Mouse (Mus musculus) heart, adult 2 months (tissue): Measurements from ENCODE around the gene Olfr1444. TPM values are rescaled to one million over a fixed set of nuclear protein-coding genes. Genes with fewer than 3 reads are reported as not detected.
A peak's percentile ranks its signal among the peaks of the same experiment; 100 is the strongest.

Experiments
- DNase-seq, 2 experiments: peaks; one replicate each; pipeline ENCODE4 v3.0.0; 2021
- H3K27ac ChIP-seq: fragments of 200-600 bp; 2 replicates; pipeline ENCODE4 v1.8.1; 2022
- H3K27me3 ChIP-seq: fragments of 200-500 bp; 2 replicates; pipeline ENCODE4 v1.6.1; 2012; ENCODE audit warnings: mild to moderate bottlenecking, low read length, inconsistent platforms, mixed read lengths; ENCODE audit not compliant: control insufficient read depth, insufficient read depth
- H3K36me3 ChIP-seq: fragments of 200-500 bp; 2 replicates; pipeline ENCODE4 v1.6.1; 2012; ENCODE audit warnings: low read length, inconsistent platforms; ENCODE audit not compliant: control insufficient read depth, insufficient read depth
- H3K4me1 ChIP-seq: fragments of 200-500 bp; 2 replicates; pipeline ENCODE4 v1.6.1; 2011; ENCODE audit warnings: low read length; ENCODE audit not compliant: control insufficient read depth, insufficient read depth
- H3K4me3 ChIP-seq: fragments of 200-600 bp; 2 replicates; pipeline ENCODE4 v1.8.1; 2022
- H3K79me2 ChIP-seq: fragments of 200-500 bp; replicated peaks from 2 replicates; pipeline ENCODE4 v1.6.1; 2012; ENCODE audit warnings: mild to moderate bottlenecking, inconsistent platforms, low read length, moderate library complexity, mixed read lengths; ENCODE audit not compliant: control insufficient read depth, insufficient read depth
- H3K9ac ChIP-seq: fragments of 200-500 bp; 2 replicates; pipeline ENCODE4 v1.6.1; 2012; ENCODE audit warnings: low read depth, mild to moderate bottlenecking, control low read depth, inconsistent platforms, low read length, mixed read lengths
- CTCF ChIP-seq: fragments of 200-600 bp; IDR thresholded peaks from 2 replicates; pipeline ENCODE4 v1.8.1; 2022; ENCODE audit warnings: antibody characterized with exemption, mild to moderate bottlenecking, moderate library complexity
- EP300 ChIP-seq: fragments of 200-500 bp; IDR thresholded peaks from 2 replicates; pipeline ENCODE4 v1.6.1; 2011; ENCODE audit warnings: low read depth, low read length, control low read depth; ENCODE audit not compliant: insufficient read depth
- POLR2A ChIP-seq: fragments of 200-500 bp; IDR thresholded peaks from 2 replicates; pipeline ENCODE4 v1.6.1; 2011; ENCODE audit warnings: mild to moderate bottlenecking, low read depth, low read length, control low read depth; ENCODE audit not compliant: insufficient read depth
- WGBS: fragments of 180-500 bp; shearing (Covaris S2); methylation state at CpG from one replicate; pipeline ENCODE4 v1.1.7; 2018; 5-methylcytosine and 5-hydroxymethylcytosine counted together
- intact Hi-C: fragments of 180-260 bp; cut with DNase I; formaldehyde crosslinking; loops from one replicate; pipeline ENCODE4 v1.15.1; 2025
- polyA plus RNA-seq: library from polyadenylated mRNA; depleted of rRNA; stranded (reverse); fragments of >200 nt; gene quantifications from 2 replicates; pipeline ENCODE4 v1.2.3, GENCODE M21; 2012
- total RNA-seq, 2 experiments: library from RNA; stranded (reverse); gene quantifications; 2 replicates each; pipeline ENCODE4 v1.2.3; 2021

Olfr1444 gene
- total and polyA plus RNA-seq, 3 experiments = not detected

GRCm38 (mm10) chr19:12830823-12831430, 26.2 kb upstream of the Olfr1444 start:
- no peak overlapping the region for H3K4me3 ChIP-seq
- TF ChIP-seq CTCF (no peak), EP300 (no peak), POLR2A (no peak)
- H3K4me1 ChIP-seq = no peaks in the 10 kb centered on the region
- DNase-seq = no peak
- H3K79me2 ChIP-seq = no peaks in the 10 kb centered on the region
- intact Hi-C loops = no loop called here
- H3K27ac ChIP-seq = no peak overlapping the region
- H3K27me3 ChIP-seq = no peaks in the 10 kb centered on the region
- H3K9ac ChIP-seq = no peak overlapping the region
- H3K36me3 ChIP-seq = no peaks in the 10 kb centered on the region
- WGBS = 51% methylated on average over 2 of the region's 2 CpGs

- no peak overlapping the region for H3K27ac ChIP-seq
- DNase-seq = no peak
- H3K9ac ChIP-seq = no peak overlapping the region
- no peak for TF ChIP-seq POLR2A
- TF ChIP-seq EP300 = no peak
- TF ChIP-seq CTCF = no peak
- no peaks in the 10 kb centered on the region for H3K36me3 ChIP-seq
- H3K4me1 ChIP-seq = no peaks in the 10 kb centered on the region
- H3K4me3 ChIP-seq = no peak overlapping the region
- intact Hi-C loops = no loop called here
- no peaks in the 10 kb centered on the region for H3K27me3 ChIP-seq
- no peaks in the 10 kb centered on the region for H3K79me2 ChIP-seq
- 69% methylated on average over 1 of the region's 1 CpGs for WGBS
Observed at GRCm38 (mm10) chr19:12831559-12831958, 25.5 kb upstream of the Olfr1444 start.

- TF ChIP-seq CTCF (no peak), POLR2A (no peak), EP300 (no peak)
- Histone ChIP-seq H3K27ac (no peak overlapping the region), H3K4me3 (no peak overlapping the region), H3K27me3 (no peaks in the 10 kb centered on the region), H3K79me2 (no peaks in the 10 kb centered on the region), H3K9ac (no peak overlapping the region), H3K36me3 (no peaks in the 10 kb centered on the region), H3K4me1 (no peaks in the 10 kb centered on the region)
- WGBS = 65% methylated on average over 3 of the region's 3 CpGs
- peak in 1 of 2 experiments; percentile 5 for DNase-seq
- intact Hi-C loops = no loop called here
Observed at GRCm38 (mm10) chr19:12833625-12834024, 23.5 kb upstream of the Olfr1444 start.

- no peaks in the 10 kb centered on the region for H3K4me1 ChIP-seq
- WGBS = 61% methylated on average over 1 of the region's 1 CpGs
- DNase-seq = no peak
- no peak overlapping the region for H3K4me3 ChIP-seq
- TF ChIP-seq POLR2A (no peak), EP300 (no peak), CTCF (no peak)
- H3K9ac ChIP-seq = no peak overlapping the region
- no peaks in the 10 kb centered on the region for H3K79me2 ChIP-seq
- no peak overlapping the region for H3K27ac ChIP-seq
- intact Hi-C loops = no loop called here
- no peaks in the 10 kb centered on the region for H3K36me3 ChIP-seq
- no peaks in the 10 kb centered on the region for H3K27me3 ChIP-seq
Observed at GRCm38 (mm10) chr19:12838507-12838906, 18.6 kb upstream of the Olfr1444 start.

GRCm38 (mm10) chr19:12846382-12846781, 10.7 kb upstream of the Olfr1444 start, which contains the start of gene Gm5244:
TSS of gene Gm5244 (plus strand) at chr19:12846682.
- DNase-seq = no peak
- no peaks in the 10 kb centered on the region for H3K27me3 ChIP-seq
- intact Hi-C loops = no loop called here
- no peaks in the 10 kb centered on the region for H3K36me3 ChIP-seq
- H3K9ac ChIP-seq = no peak within 1 kb of the TSS
- H3K4me1 ChIP-seq = no peaks in the 10 kb centered on the region
- TF ChIP-seq EP300 (no peak), CTCF (no peak), POLR2A (no peak)
- H3K4me3 ChIP-seq = no peak within 1 kb of the TSS
- H3K79me2 ChIP-seq = no peaks in the 10 kb centered on the region
- H3K27ac ChIP-seq = no peak within 1 kb of the TSS

- intact Hi-C loops = no loop called here
- Histone ChIP-seq H3K9ac (no peak within 1 kb of the TSS), H3K36me3 (no peaks in the 10 kb centered on the region), H3K4me1 (no peaks in the 10 kb centered on the region), H3K27me3 (no peaks in the 10 kb centered on the region), H3K27ac (no peak within 1 kb of the TSS), H3K79me2 (no peaks in the 10 kb centered on the region), H3K4me3 (no peak within 1 kb of the TSS)
- no peak for TF ChIP-seq CTCF
- no peak for DNase-seq
- WGBS = 68% methylated on average over 2 of the region's 2 CpGs
Observed at GRCm38 (mm10) chr19:12883555-12883954, 26.5 kb downstream of the Olfr1444 start, which contains the start of gene Olfr1445. TSS of gene Olfr1445 (plus strand) at chr19:12883855.
